Mouse (Mus musculus) effector memory CD4-positive, alpha-beta T cell, adult 7 months (primary cell): ENCODE measurements around the gene Cwh43. TPM values are rescaled to one million over a fixed set of nuclear protein-coding genes. Genes with fewer than 3 reads are reported as not detected.

Source experiments
- polyA plus RNA-seq: library from polyadenylated mRNA; unstranded; fragments of 100-300 nt; shearing (Covaris generic); gene quantifications from one replicate; pipeline ENCODE4 v1.2.1, GENCODE M21; 2017

The Cwh43 gene
- polyA plus RNA-seq, result 0.28 TPM

DNA sequence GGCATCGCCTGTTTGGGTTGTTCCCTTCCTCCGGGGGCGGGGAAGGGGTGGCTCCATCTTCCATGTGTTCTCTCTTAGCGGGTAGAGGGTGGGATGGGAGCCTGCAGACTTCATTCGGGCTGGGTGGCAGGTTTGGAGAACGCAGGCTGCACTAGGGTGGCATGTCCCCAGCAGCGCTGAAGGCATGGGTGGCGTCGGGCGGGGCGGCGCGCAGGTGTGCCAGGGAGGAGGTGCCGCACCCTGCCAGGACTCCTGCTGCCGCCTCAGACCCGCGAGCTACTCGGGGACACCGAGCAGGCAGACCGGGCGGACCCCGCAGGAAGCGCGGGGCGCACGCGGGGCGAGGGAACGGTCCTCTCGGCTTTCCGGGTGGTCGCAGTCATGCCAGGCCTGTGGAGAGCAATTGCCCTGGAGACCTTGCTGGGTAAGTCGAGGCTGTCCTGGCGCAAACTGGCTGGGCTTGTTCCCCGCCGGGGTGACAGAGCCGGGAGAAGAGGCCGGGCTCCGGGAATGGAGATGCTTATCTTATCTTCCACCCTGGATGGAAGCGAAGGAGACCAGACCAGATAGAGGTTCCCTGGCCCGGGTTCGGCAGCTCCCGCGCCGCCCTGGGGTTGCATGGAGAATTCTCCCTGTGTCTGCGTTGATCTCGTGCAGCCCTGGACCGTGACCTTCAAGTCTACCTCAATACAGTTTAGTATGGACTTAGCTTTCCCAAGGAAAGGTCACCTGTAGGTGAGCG is at the start of gene Cwh43:
Gene Cwh43, plus strand, starts transcription at position 95 of the 742 bp plus-strand sequence.

DNA sequence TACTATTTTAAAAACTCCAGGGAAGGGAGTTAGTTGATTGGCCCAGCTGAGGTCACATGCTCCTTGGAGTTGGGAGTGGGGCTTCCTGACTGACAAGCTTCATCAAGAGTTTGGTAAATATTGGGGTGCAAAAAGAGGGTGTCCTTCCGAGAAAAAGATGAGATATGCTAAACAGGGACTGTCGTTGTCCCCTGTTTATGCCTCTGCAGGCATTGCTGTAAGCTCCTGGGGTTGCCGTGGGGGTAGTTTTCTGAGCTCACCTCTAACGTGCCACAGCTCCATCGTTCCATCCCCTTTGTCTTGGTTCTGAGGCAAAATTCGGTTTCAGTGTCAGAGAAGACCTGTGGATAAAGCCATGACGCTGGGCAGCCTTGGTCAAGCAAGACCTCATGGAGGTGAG is 74.8 kb downstream of the Cwh43 start, which contains the start of gene Dcun1d4:
Gene Dcun1d4, plus strand, starts transcription at position 301 of the 400 bp plus-strand sequence.

Other genes starting within 250 kb of the Cwh43 start
- gene Fryl, start 149.5 kb upstream of the Cwh43 start, polyA plus RNA-seq, result 92.5 TPM
- gene Ociad1, start 113.3 kb upstream of the Cwh43 start, polyA plus RNA-seq, result 278 TPM
- 0.77 TPM for gene Ociad2, start 65.0 kb upstream of the Cwh43 start, polyA plus RNA-seq
- gene Dcun1d4, start 74.9 kb downstream of the Cwh43 start, polyA plus RNA-seq, result 15.8 TPM
- gene Lrrc66, start 226.5 kb downstream of the Cwh43 start, polyA plus RNA-seq, result not detected
- 7.1 TPM for gene Sgcb, start 241.7 kb downstream of the Cwh43 start, polyA plus RNA-seq
- gene Spata18, start 245.3 kb downstream of the Cwh43 start, polyA plus RNA-seq, result not detected